Mouse (Mus musculus): ENCODE measurements around the gene Speg. TPM values are rescaled to one million over a fixed set of nuclear protein-coding genes. Genes with fewer than 3 reads are reported as not detected.

Speg gene
- 100 to 1,000 TPM; 167 to 173 TPM for total RNA-seq (2021)
- long read RNA-seq, experiment 1, partial matches to known transcripts, result 37 of 40 reads
- long read RNA-seq, experiment 1, other reads (novel, unspliced or antisense), result 1 of 40 reads
- long read RNA-seq, experiment 2, partial matches to known transcripts, result 51 of 55 reads
- long read RNA-seq, experiment 2, other reads (novel, unspliced or antisense), result 3 of 55 reads

DNA sequence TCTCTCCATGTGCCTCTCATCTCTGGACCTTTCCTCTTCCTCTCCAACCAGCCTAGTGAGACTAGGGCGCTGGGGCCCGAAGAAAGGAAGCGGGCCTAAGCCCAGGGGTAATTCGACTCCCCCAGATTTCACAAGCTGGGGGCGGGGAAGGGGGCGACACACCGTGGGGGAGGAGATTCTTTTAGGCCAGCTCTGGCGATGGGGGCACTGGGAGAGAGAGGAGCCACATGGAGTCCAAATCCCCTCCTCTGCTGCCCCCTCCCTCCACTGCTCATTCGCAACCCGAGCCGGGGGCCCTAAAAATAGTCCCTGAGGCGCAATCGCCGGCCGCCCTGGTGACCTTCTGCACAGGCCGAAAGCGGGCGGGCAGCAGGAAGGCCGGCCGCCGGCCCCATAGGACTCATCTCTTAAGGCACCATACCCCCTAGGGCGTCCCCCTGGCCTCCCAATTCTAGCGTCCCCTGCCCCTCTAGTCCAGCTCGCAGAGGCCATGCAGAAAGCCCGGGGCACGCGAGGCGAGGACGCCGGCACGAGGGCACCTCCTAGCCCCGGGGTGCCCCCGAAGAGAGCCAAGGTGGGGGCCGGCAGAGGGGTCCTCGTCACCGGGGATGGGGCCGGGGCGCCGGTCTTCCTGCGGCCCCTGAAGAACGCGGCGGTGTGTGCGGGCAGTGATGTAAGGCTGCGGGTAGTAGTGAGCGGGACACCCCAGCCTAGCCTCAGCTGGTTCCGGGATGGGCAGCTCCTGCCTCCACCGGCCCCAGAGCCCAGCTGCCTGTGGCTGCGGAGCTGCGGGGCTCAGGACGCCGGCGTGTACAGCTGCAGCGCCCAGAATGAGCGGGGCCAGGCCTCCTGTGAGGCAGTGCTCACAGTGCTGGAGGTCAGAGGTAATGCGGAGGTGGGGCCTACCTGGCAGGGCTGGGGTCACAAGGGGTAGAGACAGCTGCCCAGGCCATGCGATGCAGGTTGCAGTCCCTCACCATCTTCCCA, at the start of gene Speg:
Gene Speg, plus strand, starts transcription at position 348 of the 987 bp plus-strand sequence.
- intact Hi-C loops (cut with DNase I; ENCODE audit: low total_unique reads), result no loop called here

DNA sequence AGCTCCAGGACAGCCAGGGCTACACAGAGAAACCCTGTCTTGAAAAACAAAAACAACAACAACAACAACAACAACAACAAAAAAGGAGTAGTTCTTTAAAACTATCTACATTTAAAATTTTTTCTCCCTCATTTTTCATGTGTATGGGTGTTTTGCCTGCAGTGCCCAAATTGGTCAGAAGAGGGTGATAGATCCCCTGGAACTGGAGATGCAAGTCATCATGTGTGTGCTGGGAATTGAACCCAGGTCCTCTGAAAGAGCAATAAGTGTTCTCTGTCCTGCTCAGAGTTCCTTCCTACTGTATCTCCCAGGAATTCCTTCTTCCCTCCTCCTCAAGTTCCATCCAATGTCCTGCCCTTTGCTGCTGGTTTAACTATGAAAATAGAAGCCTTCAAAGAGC, 47.6 kb upstream of the Speg start:
- no peak for DNase-seq
- intact Hi-C loops (cut with DNase I; ENCODE audit: low total_unique reads), result no loop called here

More for the DNA sequence above, at the start of gene Speg:
- DNase-seq, result peak; percentile 79

DNA sequence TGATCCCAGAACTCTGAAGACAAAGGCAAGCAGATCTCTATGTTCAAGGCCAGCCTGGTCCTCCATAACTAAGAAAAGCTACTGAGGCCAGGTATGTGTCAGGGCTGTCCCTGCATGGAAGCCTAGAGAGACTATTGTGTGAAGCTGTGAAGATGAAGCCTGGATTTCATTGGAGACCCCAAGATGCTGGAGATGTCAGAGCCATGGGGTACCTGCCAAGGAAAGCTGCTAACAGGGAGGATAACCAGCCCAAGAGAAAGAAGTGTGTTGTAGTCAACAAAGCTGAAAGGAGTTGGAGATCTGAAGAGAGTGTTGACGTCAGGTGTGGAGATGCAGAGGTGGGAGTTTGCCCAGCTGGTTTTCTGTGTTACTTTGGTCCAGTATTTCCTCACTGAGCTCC, 43.8 kb upstream of the Speg start:
- intact Hi-C loops (cut with DNase I; ENCODE audit: low total_unique reads), result loop anchor here (5.0 to 10.0 kb wide), 2 partner anchors 141 to 224 kb away; no protein-coding TSS in a partner anchor
- no peak for DNase-seq

DNA sequence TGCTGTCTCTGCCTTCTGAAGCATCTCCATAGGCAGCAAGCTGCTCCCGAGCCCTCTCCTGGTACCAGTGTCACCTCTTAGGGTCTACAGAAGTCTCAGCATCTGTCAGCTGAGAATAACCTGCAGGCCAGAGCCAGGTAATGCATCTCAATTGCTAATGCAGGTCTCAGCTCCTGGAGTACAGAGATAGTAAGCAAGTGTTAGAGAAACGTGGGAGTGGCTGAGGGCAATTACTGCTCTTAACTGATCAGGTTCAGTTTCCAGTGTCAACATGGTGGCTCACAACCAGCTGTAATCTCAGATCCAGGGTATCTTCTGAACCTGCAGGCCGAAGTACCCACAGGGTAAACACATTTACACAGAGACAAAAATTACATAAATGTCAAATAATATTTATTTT, 38.6 kb upstream of the Speg start:
- DNase-seq, result no peak
- intact Hi-C loops (cut with DNase I; ENCODE audit: low total_unique reads), result loop anchor here (10.0 kb wide), 1 partner anchor 218 kb away; no protein-coding TSS in a partner anchor

DNA sequence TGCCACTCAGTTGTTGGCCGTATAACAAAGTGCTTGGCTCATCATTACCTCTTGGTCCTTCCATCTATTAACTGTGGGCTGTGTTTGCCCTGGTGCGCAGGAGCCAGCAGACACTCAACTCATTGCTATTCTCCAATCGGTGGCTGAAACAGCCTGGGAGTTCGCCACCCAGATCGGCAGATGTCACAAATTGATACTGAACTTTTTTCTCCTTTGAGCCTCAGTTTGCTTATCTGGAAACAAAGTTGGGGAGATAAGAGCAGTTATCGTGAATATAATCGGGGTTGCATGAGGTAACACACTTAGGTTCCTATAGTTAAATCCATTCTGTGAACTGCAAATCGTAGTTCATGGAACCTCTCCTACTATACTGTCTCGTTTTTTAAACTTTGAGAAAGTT, 38.0 kb upstream of the Speg start:
- DNase-seq, result no peak
- intact Hi-C loops (cut with DNase I; ENCODE audit: low total_unique reads), result loop anchor here (10.0 kb wide), 1 partner anchor 218 kb away; no protein-coding TSS in a partner anchor

DNA sequence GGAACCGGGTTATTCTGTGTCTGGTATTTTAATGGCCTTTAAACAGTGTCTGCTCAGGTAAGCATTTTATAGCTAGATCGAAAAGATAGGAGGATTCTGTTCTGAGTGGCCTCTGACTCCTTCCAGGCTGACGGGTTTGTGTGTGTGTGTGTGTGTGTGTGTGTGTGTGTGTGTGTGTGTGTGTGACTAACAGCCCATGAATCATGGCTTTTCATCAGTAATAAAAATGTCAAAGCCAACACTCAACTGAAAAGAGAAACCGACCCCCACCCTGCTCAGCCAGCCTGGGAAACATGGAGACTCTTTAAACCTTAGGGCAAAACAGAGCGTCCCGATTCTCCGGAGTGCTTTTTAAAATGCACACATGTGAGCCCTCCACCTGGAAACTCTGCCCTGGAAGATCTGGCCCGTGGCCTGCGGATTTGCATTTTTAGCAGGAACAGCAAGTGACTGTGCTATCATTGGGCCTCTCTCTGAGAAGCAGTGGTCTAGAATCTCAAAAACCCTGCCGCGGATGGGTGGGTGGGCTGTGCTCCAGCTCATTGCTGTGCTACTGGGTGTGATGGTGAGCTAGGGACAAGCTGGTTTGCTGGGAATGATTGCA, 36.9 kb upstream of the Speg start:
- DNase-seq, result no peak
- intact Hi-C loops (cut with DNase I; ENCODE audit: low total_unique reads), result loop anchor here (10.0 kb wide), 1 partner anchor 217 kb away; no protein-coding TSS in a partner anchor

DNA sequence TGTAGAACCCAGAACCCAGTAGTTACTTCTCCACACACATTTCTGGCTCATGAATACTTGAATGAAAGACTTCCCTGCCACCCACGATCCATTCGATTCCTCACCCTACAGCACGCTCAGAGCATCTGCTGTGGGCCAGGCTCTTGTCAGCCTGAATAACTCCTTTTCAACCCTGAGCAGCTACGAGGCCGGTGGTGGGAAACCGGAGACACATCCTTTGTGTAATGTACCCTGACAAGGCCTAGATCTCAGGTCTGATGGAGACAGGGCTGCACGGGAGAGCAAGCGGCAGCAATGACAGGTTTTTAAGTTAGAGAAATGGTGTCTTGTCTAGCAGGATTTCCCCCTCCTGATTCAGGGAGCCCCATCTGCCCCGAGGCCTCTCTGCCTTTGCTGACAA, 35.8 kb upstream of the Speg start:
- intact Hi-C loops (cut with DNase I; ENCODE audit: low total_unique reads), result loop anchor here (10.0 kb wide), 1 partner anchor 215 kb away; no protein-coding TSS in a partner anchor
- DNase-seq, result no peak

DNA sequence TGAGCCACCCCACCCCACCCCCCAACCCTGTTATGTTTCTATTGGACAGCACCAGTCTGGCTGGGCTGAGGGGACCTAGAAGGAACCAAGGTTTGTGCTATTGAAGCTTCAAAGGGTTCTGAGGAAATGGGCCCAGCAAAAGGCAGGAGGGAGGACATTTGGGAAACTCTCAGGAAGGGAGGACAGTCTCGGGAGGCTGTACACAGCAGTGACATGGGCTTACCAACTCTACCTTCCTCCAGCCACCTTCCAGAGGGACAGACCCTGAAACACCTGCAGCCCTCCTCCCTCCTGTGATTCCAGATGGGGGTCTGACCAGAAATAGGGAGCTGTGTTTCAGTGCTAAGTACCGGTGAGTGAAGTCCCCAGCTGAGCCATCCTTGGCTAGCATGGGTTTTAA, 34.6 kb upstream of the Speg start:
- intact Hi-C loops (cut with DNase I; ENCODE audit: low total_unique reads), result loop anchor here (5.0 kb wide), 1 partner anchor 127 kb away; no protein-coding TSS in a partner anchor
- no peak for DNase-seq

DNA sequence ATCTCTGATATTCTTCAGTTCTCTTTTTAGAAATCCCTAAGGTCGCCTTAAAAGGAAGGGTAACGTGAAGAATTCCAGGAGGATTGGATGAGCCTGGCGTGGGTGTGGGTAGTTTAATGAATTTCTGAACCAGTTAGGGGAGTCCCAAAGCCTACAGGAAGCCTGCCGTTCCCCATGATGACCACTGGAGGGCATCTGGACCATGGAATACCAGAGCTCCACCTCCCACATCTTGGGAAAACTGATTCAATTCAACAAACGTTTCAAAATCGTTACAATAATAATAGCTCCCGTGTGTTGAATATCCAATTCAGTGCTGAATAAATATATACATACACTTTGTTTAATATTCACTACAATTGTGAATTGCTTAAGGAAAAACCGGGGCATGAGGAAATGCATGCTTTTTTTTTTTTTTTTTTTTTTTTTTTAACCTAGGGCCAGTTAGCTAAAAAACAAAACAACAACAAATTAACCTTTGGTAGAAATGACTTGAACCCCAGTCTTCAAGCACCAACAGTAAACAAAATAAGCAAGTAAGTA, 32.2 kb upstream of the Speg start:
- intact Hi-C loops (cut with DNase I; ENCODE audit: low total_unique reads), result loop anchor here (5.0 kb wide), 1 partner anchor 124 kb away; no protein-coding TSS in a partner anchor
- DNase-seq, result peak; percentile 64

DNA sequence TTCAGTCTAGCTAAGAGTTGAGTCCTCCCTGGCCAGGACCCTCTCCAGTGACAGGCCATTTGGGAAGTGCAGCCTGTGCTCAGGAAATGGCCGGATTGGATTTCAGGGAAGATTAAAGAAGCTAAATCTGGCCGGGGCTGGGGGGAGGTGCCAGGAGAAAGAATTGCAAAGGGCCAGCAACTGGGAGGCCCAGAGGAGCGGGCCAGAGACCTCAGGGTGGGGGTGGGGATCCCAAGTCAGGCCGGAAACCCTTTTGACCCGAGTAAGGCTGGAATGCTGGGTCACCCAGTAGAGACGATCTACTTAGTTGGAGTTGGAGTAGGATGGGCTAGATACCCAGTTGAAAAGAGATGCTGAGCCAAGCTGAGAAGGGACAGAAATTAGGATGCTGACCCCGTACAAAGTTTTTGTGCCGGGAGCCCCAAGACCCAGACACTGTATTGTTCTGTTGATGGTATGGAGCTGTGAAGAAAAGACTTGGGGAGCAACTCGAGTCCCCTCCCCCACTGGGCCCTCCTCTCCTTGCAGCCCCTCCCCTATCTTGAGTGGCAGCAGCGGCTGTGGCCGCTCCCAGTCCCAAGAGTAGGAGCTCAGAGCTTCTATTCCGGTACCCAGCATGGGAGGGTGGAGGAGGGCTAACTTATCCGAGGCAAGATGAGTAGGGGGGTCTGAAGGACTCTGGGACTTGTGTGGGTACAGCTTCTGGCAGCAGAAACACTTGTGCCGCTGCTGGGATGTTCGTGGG, 30.6 kb upstream of the Speg start:
- intact Hi-C loops (cut with DNase I; ENCODE audit: low total_unique reads), result loop anchor here (5.0 kb wide), 1 partner anchor 123 kb away; no protein-coding TSS in a partner anchor
- peak; percentile 76 for DNase-seq

DNA sequence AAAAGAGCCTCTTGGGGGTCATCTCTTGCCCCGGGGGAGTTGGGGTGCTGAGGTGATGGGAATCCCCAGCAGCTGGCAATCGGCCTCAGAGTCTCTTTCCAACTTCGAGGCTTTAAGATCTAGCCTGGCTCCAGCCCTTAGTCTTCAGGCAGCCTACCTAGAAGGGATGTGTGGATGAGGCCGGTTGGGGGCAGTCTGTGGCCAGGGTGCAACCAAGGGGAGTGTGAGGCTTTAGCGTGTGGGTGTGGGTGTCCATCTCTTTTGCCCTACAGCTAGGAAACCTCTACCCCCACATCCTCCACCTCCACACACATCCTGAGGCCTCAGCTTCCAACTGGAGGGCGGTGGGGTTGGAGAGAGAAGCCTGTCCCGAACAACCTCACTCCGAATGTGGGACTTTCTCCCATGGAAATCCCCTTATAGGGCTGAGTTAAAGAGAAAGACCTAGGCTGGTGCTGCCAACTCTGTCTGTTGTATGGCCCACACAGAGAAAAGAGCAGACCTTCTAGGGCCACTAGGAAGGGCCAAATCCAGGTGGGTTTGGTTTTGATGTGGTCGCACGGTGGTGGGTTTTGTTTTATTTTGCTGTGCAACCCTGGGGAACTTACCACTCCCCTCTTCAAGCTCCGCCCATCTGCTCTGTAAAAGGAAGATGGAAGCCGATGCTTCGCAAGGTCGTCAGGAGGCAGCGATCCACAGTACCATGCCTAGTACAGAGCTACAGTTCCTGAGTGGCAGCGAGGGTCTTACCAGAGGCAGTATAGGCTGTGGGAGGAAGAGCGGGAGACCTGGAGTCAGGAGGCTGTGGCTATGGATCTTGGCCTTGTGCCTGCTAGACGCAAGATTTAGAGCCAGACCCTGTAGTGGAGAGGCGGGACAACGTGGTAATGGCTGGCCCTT, 29.8 kb upstream of the Speg start:
- intact Hi-C loops (cut with DNase I; ENCODE audit: low total_unique reads), result no loop called here
- peak; percentile 65 for DNase-seq

DNA sequence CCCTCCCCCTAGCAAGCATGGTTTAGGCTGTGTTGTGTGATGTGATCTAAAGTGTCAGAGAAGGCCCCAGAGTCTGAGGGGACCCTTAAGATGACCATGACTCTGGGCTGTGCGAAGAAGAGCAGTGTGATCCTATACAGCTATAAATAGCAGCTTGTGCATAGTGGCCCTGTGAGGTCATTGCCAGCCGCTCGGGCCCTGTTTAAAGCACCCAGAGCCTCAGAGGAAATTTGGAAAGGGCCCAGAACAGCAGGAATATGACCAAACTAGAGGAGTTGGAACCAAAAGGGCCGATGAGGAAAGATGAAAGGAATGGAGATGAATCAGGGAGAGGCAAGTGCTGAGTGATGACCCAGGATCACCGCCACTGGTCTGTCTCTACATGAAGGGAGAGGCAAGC, 27.8 kb upstream of the Speg start:
- intact Hi-C loops (cut with DNase I; ENCODE audit: low total_unique reads), result no loop called here
- no peak for DNase-seq

DNA sequence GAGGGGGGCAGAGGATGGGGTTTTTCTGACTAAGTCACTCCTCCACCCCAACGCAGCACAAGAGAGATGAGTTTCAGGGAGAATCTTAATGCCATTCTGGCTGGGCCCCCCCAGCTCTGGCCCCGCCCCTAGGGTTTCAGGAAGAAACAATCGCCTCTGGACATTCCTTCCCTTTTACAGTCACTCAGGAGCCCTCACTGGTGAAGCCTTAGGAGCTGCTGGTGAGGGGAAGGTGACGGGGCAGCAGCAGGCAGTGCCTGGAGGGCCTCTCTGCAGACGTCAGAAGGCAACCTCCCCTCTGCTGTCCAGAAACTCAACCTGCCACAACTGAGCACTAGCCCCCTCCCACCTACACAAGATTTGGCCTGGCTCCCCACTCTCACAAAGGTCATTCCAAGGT, 25.8 kb upstream of the Speg start:
- DNase-seq, result no peak
- intact Hi-C loops (cut with DNase I; ENCODE audit: low total_unique reads), result no loop called here

DNA sequence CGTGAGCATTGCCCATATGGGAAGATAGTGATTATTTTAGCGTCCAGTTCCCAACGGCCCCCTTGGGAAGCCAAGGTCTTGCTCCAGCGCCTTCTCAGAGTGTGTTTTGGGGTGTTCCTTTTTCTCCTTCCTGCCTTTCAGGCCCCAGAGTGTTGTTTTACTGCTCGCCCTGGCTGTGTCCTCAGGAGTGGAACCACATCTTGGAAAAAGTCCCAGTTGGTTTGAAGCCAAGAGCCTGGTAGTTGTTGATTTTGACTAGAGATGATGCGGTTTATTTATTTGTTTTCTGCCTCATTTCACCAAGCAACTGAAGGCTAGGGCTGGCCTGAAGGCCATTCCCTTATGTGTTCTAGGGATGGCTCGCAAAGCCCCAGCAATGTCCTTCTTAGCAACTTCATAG, 17.8 kb upstream of the Speg start:
- intact Hi-C loops (cut with DNase I; ENCODE audit: low total_unique reads), result no loop called here
- no peak for DNase-seq

DNA sequence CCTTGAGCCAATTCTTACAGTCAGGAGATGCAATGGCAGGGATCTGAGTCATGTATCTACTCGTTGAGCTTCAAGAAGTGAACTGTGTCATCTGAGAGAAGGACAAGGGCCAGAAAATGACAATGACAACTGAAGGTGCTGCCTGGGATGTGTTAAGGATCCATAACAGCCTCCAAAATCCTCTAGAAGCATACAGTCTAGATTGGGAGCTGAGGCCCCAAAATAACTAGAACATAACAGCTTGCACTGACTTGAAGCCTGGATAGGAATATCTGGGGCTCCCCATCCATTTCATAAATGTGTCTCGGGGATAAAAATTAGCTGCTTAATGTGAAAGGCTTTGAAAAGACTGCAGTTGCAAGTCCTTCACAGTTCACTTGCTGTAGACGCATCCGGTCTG, 17.1 kb upstream of the Speg start:
- intact Hi-C loops (cut with DNase I; ENCODE audit: low total_unique reads), result no loop called here
- DNase-seq, result no peak

DNA sequence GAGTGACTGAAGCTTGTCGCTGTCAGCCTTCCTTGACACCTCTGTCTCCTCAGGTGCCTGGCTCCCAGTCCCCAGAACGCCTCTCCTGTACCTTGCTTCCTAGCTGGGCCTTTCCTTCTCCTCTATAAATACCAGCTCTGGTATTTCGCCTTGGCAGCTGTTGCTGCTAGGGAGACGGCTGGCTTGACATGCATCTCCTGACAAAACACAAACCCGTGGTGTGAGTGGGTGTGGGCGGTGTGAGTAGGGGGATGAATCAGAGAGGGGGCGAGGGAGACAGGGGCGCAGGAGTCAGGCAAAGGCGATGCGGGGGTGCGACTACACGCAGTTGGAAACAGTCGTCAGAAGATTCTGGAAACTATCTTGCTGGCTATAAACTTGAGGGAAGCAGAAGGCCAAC, 15.8 kb upstream of the Speg start:
- intact Hi-C loops (cut with DNase I; ENCODE audit: low total_unique reads), result no loop called here
- no peak for DNase-seq

DNA sequence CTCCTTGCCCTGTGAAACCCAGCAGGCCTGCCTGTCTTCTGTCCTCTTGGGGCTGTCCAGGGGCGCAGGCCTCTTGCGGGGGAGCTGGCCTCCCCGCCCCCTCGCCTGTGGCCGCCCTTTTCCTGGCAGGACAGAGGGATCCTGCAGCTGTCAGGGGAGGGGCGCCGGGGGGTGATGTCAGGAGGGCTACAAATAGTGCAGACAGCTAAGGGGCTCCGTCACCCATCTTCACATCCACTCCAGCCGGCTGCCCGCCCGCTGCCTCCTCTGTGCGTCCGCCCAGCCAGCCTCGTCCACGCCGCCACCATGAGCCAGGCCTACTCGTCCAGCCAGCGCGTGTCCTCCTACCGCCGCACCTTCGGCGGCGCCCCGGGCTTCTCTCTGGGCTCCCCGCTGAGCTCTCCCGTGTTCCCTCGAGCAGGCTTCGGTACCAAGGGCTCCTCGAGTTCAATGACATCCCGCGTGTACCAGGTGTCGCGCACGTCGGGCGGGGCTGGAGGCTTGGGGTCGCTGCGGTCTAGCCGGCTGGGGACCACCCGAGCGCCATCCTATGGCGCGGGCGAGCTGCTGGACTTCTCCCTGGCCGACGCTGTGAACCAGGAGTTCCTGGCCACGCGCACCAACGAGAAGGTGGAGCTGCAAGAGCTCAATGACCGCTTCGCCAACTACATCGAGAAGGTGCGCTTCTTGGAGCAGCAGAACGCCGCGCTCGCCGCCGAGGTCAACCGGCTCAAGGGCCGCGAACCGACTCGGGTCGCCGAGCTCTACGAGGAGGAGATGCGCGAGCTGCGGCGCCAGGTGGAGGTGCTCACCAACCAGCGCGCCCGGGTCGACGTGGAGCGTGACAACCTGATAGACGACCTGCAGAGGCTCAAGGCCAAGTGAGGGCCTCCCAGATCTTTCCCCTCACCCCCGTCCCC, 14.7 kb upstream of the Speg start, which contains the start of gene Des:
Gene Des, plus strand, starts transcription at position 218 of the 920 bp plus-strand sequence.
- intact Hi-C loops (cut with DNase I; ENCODE audit: low total_unique reads), result no loop called here
- peak; percentile 93 for DNase-seq

Data from gastrocnemius, postnatal 14 days (tissue).